Mouse (Mus musculus): ENCODE results near the gene Ccdc120. TPM values are rescaled to one million over a fixed set of nuclear protein-coding genes. Genes with fewer than 3 reads are reported as not detected.

Ccdc120 gene
- polyA plus RNA-seq (2014; fragmentation: Illumina TruSeq; extraction: RNeasy Lipid Tissue Mini Kit (QIAGEN cat#74804); ENCODE audit: low read depth, low replicate concordance): 0.60 TPM

DNA sequence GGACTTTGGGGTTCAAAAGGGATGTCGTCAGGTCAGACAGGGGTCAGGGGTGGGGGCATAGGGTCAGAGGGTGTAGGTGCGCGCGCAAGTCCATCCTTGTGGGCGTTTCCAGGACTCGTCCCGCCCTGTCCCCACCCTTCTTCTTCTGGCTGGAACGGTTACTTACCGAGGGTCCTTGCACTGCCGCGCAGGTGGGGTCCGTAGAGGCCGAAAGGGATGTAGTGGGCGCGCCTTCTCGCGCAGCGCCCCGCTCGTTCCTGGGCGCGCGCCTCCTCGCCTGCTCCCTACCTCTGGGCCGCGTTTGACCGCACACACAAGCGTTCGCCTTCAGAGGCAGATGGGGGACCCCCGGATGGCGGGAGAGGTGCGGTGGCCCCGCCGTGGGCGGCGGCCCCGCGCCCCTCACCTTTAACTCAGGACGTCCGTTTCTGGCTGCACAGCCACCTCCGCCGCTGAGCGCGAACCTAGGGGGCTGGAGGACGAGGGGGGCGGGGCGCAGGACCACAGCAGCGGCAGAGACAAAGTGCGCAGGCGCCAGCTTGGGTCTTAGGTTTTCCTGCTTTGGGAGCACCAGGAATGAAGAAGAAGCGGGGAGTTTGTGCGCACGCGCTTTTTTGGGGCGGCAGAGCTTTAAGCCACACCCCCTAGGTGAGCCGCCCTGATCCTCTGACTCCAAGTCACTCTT is at the start of gene Ccdc120:
Gene Ccdc120, minus strand, starts transcription at position 474 of the 685 bp plus-strand sequence.

DNA sequence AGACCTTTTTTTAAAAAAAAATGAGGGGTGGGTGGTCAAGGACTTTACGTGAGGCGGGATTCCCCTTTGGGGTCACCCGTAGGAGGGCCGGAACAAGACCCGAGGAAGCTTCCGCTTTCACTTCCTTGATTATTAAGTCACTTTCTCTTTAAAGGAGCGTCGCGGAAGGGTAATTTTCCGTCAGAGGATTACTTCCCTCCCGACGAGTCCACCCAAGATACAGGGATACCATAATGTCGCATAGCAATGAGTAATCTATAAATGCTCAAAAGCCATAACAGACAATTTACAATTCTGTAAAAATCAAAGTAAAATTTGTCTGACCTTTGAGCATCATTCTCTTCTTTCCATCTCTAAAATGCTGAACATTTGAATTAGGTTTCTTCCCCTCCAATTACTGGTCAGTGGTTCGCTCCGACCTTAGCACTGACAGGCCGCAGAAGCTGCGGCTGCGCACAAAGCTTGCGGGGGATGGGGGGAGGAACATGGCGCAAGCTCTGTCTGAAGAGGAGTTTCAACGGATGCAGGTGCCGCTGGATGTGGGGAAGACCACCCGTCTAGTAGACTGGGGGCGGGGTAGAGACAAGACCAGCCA is 38.9 kb upstream of the Ccdc120 start, which contains the start of gene Gripap1:
Gene Gripap1, plus strand, starts transcription at position 224 of the 595 bp plus-strand sequence.

DNA sequence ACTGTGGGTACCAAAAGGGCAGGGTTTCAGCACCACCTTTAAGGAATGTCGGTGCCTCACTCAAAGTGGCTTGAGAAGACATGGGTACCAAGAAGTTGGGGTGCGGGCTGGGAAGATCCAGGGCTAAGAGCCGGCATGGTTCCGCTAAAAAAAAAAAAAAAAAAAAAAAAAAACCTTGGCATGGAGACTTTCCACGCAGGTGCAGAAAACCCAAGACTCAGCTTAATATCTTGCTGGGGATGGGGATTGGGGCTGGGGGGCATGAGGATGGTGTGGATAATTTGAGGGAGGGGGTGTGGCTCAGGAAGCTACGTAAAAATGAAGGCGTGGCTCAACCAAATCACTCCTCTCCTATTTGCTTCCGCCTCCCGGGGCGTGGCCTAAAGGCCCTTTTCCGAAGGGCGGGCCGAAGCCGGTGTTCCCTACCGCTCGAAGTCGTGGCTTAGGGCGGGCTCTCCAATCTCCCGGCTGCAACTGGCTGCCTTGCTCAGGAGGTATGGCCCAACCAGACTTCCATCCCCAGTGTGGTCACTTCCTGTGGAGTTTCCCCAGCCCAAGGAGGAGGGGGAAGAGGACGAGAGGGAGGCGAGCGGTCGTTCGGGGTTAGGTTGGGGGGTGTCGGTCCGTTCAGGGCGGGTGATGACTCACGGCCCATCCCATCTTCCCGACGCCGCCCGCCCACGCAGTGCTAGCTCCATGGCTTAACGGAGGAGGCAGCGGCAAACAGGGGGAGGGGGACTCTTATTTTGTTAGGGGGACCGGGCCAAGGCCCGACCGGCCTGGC is 11.6 kb upstream of the Ccdc120 start, which contains the start of gene Tfe3:
Gene Tfe3, plus strand, starts transcription at position 424 of the 784 bp plus-strand sequence.

DNA sequence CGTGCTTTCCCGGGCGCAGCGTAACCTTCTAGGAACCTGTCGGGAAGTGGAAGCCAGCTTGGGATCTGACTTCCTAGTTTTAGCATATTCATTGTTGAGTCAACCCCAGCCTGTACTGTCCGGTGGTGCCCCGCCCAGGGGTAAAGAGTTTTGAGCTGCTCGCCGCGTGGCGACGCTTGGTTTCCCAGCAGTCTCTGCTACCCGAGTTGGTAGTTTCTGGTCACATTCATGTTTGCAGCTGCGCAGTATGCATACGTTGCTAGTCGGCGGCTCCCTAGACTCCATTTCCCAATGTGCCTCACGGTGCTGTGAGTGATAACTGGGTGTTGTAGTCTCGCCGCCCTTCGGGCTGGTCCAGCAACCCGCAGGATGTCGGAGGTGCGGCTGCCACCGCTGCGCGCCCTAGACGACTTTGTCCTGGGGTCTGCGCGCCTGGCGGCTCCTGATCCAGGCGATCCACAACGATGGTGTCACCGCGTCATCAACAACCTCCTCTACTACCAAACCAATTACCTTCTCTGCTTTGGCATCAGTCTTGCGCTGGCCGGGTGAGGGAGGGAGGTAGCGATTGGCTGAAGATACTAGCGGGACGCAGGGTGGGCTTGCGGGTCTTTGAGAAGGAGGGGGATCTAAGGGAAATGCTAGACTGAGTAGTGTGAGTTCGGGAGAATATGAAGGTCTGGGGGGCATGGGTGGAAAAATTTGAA is 22.3 kb downstream of the Ccdc120 start, which contains the start of gene Praf2:
Gene Praf2, plus strand, starts transcription at position 225 of the 707 bp plus-strand sequence.

DNA sequence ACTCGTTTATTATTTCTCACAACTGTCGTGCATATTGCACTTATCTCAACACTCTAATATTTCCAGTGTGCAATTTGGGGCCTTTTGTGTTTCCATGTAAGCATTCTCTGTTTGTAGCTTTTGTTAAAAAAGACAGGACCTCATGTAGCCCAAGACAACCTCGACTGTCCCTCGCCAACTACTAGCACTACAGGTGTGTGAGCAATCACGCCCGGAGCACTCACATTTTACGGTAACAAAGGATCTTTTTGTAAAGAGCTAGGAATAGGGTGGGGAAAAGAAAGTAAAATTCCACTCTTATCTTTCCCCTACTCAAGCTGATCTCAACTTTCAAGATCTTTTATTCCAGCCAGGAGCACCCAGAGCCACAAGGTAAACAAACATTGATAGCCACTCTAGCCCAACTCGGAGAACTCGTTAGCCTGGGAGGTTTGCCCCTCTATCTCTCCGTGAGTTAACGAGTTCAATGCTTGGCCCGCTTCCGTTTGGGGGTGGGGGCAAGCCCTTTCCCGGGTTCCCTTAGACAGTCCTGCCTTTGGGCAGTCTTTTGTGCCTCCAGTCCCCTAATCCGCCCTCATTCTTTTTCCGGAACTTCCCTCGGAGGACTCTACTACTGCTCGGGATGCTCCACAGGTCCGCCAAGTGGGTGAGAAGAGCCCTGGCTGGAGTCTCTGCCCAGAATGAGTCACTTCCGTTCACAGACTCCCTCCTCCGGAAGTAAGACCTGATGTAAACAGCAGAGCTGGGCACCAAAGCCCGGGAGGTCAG is 29.0 kb downstream of the Ccdc120 start, which contains the start of gene Gm45208:
Gene Gm45208, plus strand, starts transcription at position 732 of the 768 bp plus-strand sequence.

DNA sequence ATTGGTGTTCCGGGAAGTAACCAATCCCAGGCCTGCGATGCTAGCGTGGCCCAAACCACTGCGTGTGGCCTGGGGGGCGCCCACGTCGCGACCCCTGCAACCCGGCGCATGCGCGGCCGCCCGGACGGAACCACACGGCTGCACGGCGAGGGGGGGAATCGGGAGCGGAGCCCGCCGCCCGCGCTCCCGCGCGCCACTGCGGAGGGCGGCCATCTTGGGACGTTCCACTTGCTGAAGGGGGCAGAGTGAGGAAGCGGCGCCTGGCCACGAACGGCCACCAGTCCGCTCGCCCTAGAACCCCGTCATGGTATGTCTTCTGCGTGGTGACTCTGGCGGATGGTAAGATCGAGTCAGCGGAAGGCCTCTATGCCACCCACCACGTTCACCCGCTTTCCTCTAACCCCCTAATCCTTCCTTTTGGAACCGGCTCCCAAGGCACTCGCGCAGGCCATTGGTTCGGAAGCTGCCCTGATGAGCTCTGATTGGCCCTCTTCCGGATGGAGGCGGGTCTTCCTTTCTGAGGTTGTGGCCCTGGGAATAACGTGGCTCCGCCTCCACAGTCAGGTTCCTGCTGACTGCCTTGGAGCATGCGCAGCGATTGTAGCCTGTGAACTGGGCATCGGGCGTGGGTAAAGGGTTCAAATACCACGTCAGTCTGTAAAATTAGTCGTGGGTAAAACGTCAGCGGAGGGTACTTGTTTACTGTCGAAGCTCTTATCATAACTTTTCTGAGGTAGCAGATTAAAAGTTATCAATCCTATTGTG is 36.4 kb downstream of the Ccdc120 start, which contains the start of gene Wdr45:
Gene Wdr45, plus strand, starts transcription at position 199 of the 765 bp plus-strand sequence.

DNA sequence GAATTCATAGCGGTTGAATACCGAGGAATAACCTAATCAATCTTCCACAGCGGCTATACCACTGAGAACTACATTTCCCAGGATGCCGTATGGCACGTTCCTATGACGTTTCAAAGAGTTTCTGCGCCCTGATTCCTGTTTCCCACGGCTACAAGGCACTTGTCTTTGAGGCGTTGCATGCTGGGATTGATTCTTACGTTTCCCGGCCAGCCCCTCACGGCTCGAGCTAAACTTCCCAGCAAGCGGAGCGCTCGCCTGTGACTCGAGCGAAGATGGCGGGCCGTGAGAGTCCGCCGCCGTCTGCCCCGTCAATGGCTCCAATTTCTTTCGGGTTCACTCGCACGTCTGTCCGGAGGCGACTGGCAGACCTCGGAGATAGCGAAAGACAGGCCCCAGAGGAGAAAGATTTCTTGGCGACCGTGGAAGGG is 53.7 kb downstream of the Ccdc120 start, which contains the start of gene Gpkow:
Gene Gpkow, plus strand, starts transcription at position 178 of the 428 bp plus-strand sequence.

Other genes with a start within 250 kb of the Ccdc120 start
- gene Foxp3, start 177.3 kb downstream of the Ccdc120 start, polyA plus RNA-seq (2014; fragmentation: Illumina TruSeq; extraction: RNeasy Lipid Tissue Mini Kit (QIAGEN cat#74804); ENCODE audit: low read depth, low replicate concordance): not detected
- gene Ppp1r3f, start 176.6 kb downstream of the Ccdc120 start, polyA plus RNA-seq (2014; fragmentation: Illumina TruSeq; extraction: RNeasy Lipid Tissue Mini Kit (QIAGEN cat#74804); ENCODE audit: low read depth, low replicate concordance): 1.3 TPM
- 11.1 TPM for gene Ccdc22, start 145.4 kb downstream of the Ccdc120 start, polyA plus RNA-seq (2014; fragmentation: Illumina TruSeq; extraction: RNeasy Lipid Tissue Mini Kit (QIAGEN cat#74804); ENCODE audit: low read depth, low replicate concordance)
- gene Cacna1f, start 143.8 kb downstream of the Ccdc120 start, polyA plus RNA-seq (2014; fragmentation: Illumina TruSeq; extraction: RNeasy Lipid Tissue Mini Kit (QIAGEN cat#74804); ENCODE audit: low read depth, low replicate concordance): not detected
- 2.5 TPM for gene Syp, start 112.4 kb downstream of the Ccdc120 start, polyA plus RNA-seq (2014; fragmentation: Illumina TruSeq; extraction: RNeasy Lipid Tissue Mini Kit (QIAGEN cat#74804); ENCODE audit: low read depth, low replicate concordance)
- 21.7 TPM for gene Prickle3, start 93.6 kb downstream of the Ccdc120 start, polyA plus RNA-seq (2014; fragmentation: Illumina TruSeq; extraction: RNeasy Lipid Tissue Mini Kit (QIAGEN cat#74804); ENCODE audit: low read depth, low replicate concordance)
- gene Plp2, start 79.5 kb downstream of the Ccdc120 start, polyA plus RNA-seq (2014; fragmentation: Illumina TruSeq; extraction: RNeasy Lipid Tissue Mini Kit (QIAGEN cat#74804); ENCODE audit: low read depth, low replicate concordance): 66.5 TPM
- 32.0 TPM for gene Magix, start 69.7 kb downstream of the Ccdc120 start, polyA plus RNA-seq (2014; fragmentation: Illumina TruSeq; extraction: RNeasy Lipid Tissue Mini Kit (QIAGEN cat#74804); ENCODE audit: low read depth, low replicate concordance)
- 24.2 TPM for gene Gpkow, start 53.8 kb downstream of the Ccdc120 start, polyA plus RNA-seq (2014; fragmentation: Illumina TruSeq; extraction: RNeasy Lipid Tissue Mini Kit (QIAGEN cat#74804); ENCODE audit: low read depth, low replicate concordance)
- 54.2 TPM for gene Wdr45, start 36.6 kb downstream of the Ccdc120 start, polyA plus RNA-seq (2014; fragmentation: Illumina TruSeq; extraction: RNeasy Lipid Tissue Mini Kit (QIAGEN cat#74804); ENCODE audit: low read depth, low replicate concordance)
- gene Gm45208, start 28.7 kb downstream of the Ccdc120 start, polyA plus RNA-seq (2014; fragmentation: Illumina TruSeq; extraction: RNeasy Lipid Tissue Mini Kit (QIAGEN cat#74804); ENCODE audit: low read depth, low replicate concordance): not detected
- gene Praf2, start 22.5 kb downstream of the Ccdc120 start, polyA plus RNA-seq (2014; fragmentation: Illumina TruSeq; extraction: RNeasy Lipid Tissue Mini Kit (QIAGEN cat#74804); ENCODE audit: low read depth, low replicate concordance): 8.6 TPM
- 13.1 TPM for gene Tfe3, start 11.7 kb upstream of the Ccdc120 start, polyA plus RNA-seq (2014; fragmentation: Illumina TruSeq; extraction: RNeasy Lipid Tissue Mini Kit (QIAGEN cat#74804); ENCODE audit: low read depth, low replicate concordance)
- 40.7 TPM for gene Gripap1, start 38.9 kb upstream of the Ccdc120 start, polyA plus RNA-seq (2014; fragmentation: Illumina TruSeq; extraction: RNeasy Lipid Tissue Mini Kit (QIAGEN cat#74804); ENCODE audit: low read depth, low replicate concordance)
- 0.71 TPM for gene Kcnd1, start 71.4 kb upstream of the Ccdc120 start, polyA plus RNA-seq (2014; fragmentation: Illumina TruSeq; extraction: RNeasy Lipid Tissue Mini Kit (QIAGEN cat#74804); ENCODE audit: low read depth, low replicate concordance)
- 30.2 TPM for gene Otud5, start 90.5 kb upstream of the Ccdc120 start, polyA plus RNA-seq (2014; fragmentation: Illumina TruSeq; extraction: RNeasy Lipid Tissue Mini Kit (QIAGEN cat#74804); ENCODE audit: low read depth, low replicate concordance)
- gene Pim2, start 127.4 kb upstream of the Ccdc120 start, polyA plus RNA-seq (2014; fragmentation: Illumina TruSeq; extraction: RNeasy Lipid Tissue Mini Kit (QIAGEN cat#74804); ENCODE audit: low read depth, low replicate concordance): 3.6 TPM
- gene Slc35a2, start 133.1 kb upstream of the Ccdc120 start, polyA plus RNA-seq (2014; fragmentation: Illumina TruSeq; extraction: RNeasy Lipid Tissue Mini Kit (QIAGEN cat#74804); ENCODE audit: low read depth, low replicate concordance): 21.7 TPM
- 41.7 TPM for gene Pqbp1, start 148.4 kb upstream of the Ccdc120 start, polyA plus RNA-seq (2014; fragmentation: Illumina TruSeq; extraction: RNeasy Lipid Tissue Mini Kit (QIAGEN cat#74804); ENCODE audit: low read depth, low replicate concordance)
- 22.8 TPM for gene Timm17b, start 148.5 kb upstream of the Ccdc120 start, polyA plus RNA-seq (2014; fragmentation: Illumina TruSeq; extraction: RNeasy Lipid Tissue Mini Kit (QIAGEN cat#74804); ENCODE audit: low read depth, low replicate concordance)
- gene Gm10491, start 156.9 kb upstream of the Ccdc120 start, polyA plus RNA-seq (2014; fragmentation: Illumina TruSeq; extraction: RNeasy Lipid Tissue Mini Kit (QIAGEN cat#74804); ENCODE audit: low read depth, low replicate concordance): not detected
- not detected for gene Gm10490, start 158.6 kb upstream of the Ccdc120 start, polyA plus RNA-seq (2014; fragmentation: Illumina TruSeq; extraction: RNeasy Lipid Tissue Mini Kit (QIAGEN cat#74804); ENCODE audit: low read depth, low replicate concordance)
- not detected for gene Pcsk1n, start 168.9 kb upstream of the Ccdc120 start, polyA plus RNA-seq (2014; fragmentation: Illumina TruSeq; extraction: RNeasy Lipid Tissue Mini Kit (QIAGEN cat#74804); ENCODE audit: low read depth, low replicate concordance)
- not detected for gene Eras, start 177.7 kb upstream of the Ccdc120 start, polyA plus RNA-seq (2014; fragmentation: Illumina TruSeq; extraction: RNeasy Lipid Tissue Mini Kit (QIAGEN cat#74804); ENCODE audit: low read depth, low replicate concordance)
- gene Hdac6, start 197.0 kb upstream of the Ccdc120 start, polyA plus RNA-seq (2014; fragmentation: Illumina TruSeq; extraction: RNeasy Lipid Tissue Mini Kit (QIAGEN cat#74804); ENCODE audit: low read depth, low replicate concordance): 12.4 TPM
- gene Gata1, start 227.2 kb upstream of the Ccdc120 start, polyA plus RNA-seq (2014; fragmentation: Illumina TruSeq; extraction: RNeasy Lipid Tissue Mini Kit (QIAGEN cat#74804); ENCODE audit: low read depth, low replicate concordance): not detected